Mouse (Mus musculus) hindbrain, embryonic 16.5 days (tissue): Measurements from ENCODE around the gene Tex19.2. TPM values are rescaled to one million over a fixed set of nuclear protein-coding genes. Genes with fewer than 3 reads are reported as not detected.
"Not testable (repeated sequence)": the region's sequence is repeated elsewhere in the genome, so short reads cannot be mapped to it uniquely, and the experiment has no call there.

ENCODE experiments used
- ATAC-seq: fragments of 200-750 bp; cut with Nextera tagmentation; 2 replicates; pipeline ENCODE4 v1.8.0; 2017; ENCODE audit warnings: moderate TSS enrichment, moderate library complexity
- H3K27ac ChIP-seq: fragments of 300-500 bp; sonication (generic); 2 replicates; pipeline ENCODE4 v1.5.1; 2014; ENCODE audit warnings: low read depth, mild to moderate bottlenecking, control low read depth, low read length, moderate library complexity
- H3K27me3 ChIP-seq: fragments of 300-500 bp; sonication (generic); replicated peaks from 2 replicates; pipeline ENCODE4 v1.6.1; 2014; ENCODE audit warnings: low read length; ENCODE audit not compliant: control insufficient read depth, insufficient read depth
- H3K36me3 ChIP-seq: fragments of 300-500 bp; sonication (generic); 2 replicates; pipeline ENCODE4 v1.6.1; 2014; ENCODE audit warnings: mild to moderate bottlenecking, low read length, moderate library complexity, mixed read lengths; ENCODE audit not compliant: control insufficient read depth, insufficient read depth
- H3K4me1 ChIP-seq: fragments of 300-500 bp; sonication (generic); 2 replicates; pipeline ENCODE4 v1.6.1; 2014; ENCODE audit warnings: low read depth, low read length; ENCODE audit not compliant: control insufficient read depth, insufficient read depth
- H3K4me2 ChIP-seq: fragments of 300-500 bp; sonication (generic); 2 replicates; pipeline ENCODE4 v1.6.1; 2014; ENCODE audit warnings: mild to moderate bottlenecking, low read length, control low read depth, moderate library complexity
- H3K4me3 ChIP-seq: fragments of 300-500 bp; sonication (generic); 2 replicates; pipeline ENCODE4 v1.5.1; 2014; ENCODE audit warnings: mild to moderate bottlenecking, low read length, control low read depth, moderate library complexity
- H3K9ac ChIP-seq: fragments of 300-500 bp; sonication (generic); 2 replicates; pipeline ENCODE4 v1.6.1; 2014; ENCODE audit warnings: low read depth, mild to moderate bottlenecking, control low read depth, low read length, moderate library complexity
- H3K9me3 ChIP-seq: fragments of 300-500 bp; sonication (generic); 2 replicates; pipeline ENCODE4 v1.6.1; 2014; ENCODE audit warnings: mild to moderate bottlenecking, low read length, moderate library complexity; ENCODE audit not compliant: control insufficient read depth
- WGBS: fragments of 180-500 bp; shearing (Covaris S2); extraction: QIAGEN DNeasy Blood & Tissue Kit; methylation state at CpG from one replicate; pipeline ENCODE4 v1.1.7; 2014; 5-methylcytosine and 5-hydroxymethylcytosine counted together
- polyA plus RNA-seq: library from polyadenylated mRNA; unstranded; fragments of >200 nt; fragmentation: Nextera tagmentation; extraction: Ambion mirVana; gene quantifications from 2 replicates; pipeline ENCODE4 v1.2.1, GENCODE M21; 2015

The Tex19.2 gene
- polyA plus RNA-seq, 1 experiment from 2014 or later: not detected

GRCm38 (mm10) chr11:121121151-121121550 is 2.7 kb upstream of the Tex19.2 start:
- no peaks in the 10 kb centered on the region for H3K36me3 ChIP-seq
- no peak for ATAC-seq
- H3K27me3 ChIP-seq: no peaks in the 10 kb centered on the region
- no peak overlapping the region for H3K27ac ChIP-seq
- no peak overlapping the region for H3K4me2 ChIP-seq
- no peak overlapping the region for H3K9ac ChIP-seq
- H3K4me3 ChIP-seq: no peak overlapping the region
- H3K4me1 ChIP-seq: no peaks in the 10 kb centered on the region
- 84% methylated on average over 3 of the region's 3 CpGs for WGBS
- no peaks in the 10 kb centered on the region for H3K9me3 ChIP-seq

GRCm38 (mm10) chr11:121118106-121118505 is 371 bp downstream of the Tex19.2 start:
- H3K4me2 ChIP-seq: no peak overlapping the region
- H3K36me3 ChIP-seq: no peaks in the 10 kb centered on the region
- 94% methylated on average over 18 of the region's 18 CpGs for WGBS
- no peak overlapping the region for H3K9ac ChIP-seq
- no peaks in the 10 kb centered on the region for H3K27me3 ChIP-seq
- no peaks in the 10 kb centered on the region for H3K4me1 ChIP-seq
- H3K9me3 ChIP-seq: no peaks in the 10 kb centered on the region
- no peak overlapping the region for H3K27ac ChIP-seq
- H3K4me3 ChIP-seq: no peak overlapping the region
- ATAC-seq: no peak

- no peak overlapping the region for H3K9ac ChIP-seq
- H3K36me3 ChIP-seq: no peaks in the 10 kb centered on the region
- no peaks in the 10 kb centered on the region for H3K9me3 ChIP-seq
- no peaks in the 10 kb centered on the region for H3K27me3 ChIP-seq
- 65% methylated on average over 5 of the region's 5 CpGs for WGBS
- no peak overlapping the region for H3K4me2 ChIP-seq
- H3K4me1 ChIP-seq: no peaks in the 10 kb centered on the region
- H3K4me3 ChIP-seq: no peak overlapping the region
- no peak for ATAC-seq
- no peak overlapping the region for H3K27ac ChIP-seq
Observed at GRCm38 (mm10) chr11:121112091-121112775, 6.2 kb downstream of the Tex19.2 start.

GRCm38 (mm10) chr11:121111601-121112000 is 6.9 kb downstream of the Tex19.2 start:
- no peaks in the 10 kb centered on the region for H3K4me1 ChIP-seq
- H3K4me2 ChIP-seq: no peak overlapping the region
- ATAC-seq: no peak
- H3K27me3 ChIP-seq: no peaks in the 10 kb centered on the region
- no peaks in the 10 kb centered on the region for H3K36me3 ChIP-seq
- no peaks in the 10 kb centered on the region for H3K9me3 ChIP-seq
- 80% methylated on average over 1 of the region's 1 CpGs for WGBS
- H3K9ac ChIP-seq: no peak overlapping the region
- H3K4me3 ChIP-seq: no peak overlapping the region
- no peak overlapping the region for H3K27ac ChIP-seq

- H3K4me1 ChIP-seq: no peaks in the 10 kb centered on the region
- no peak overlapping the region for H3K4me3 ChIP-seq
- 86% methylated on average over 3 of the region's 3 CpGs for WGBS
- H3K27ac ChIP-seq: no peak overlapping the region
- no peaks in the 10 kb centered on the region for H3K27me3 ChIP-seq
- no peak overlapping the region for H3K9ac ChIP-seq
- no peaks in the 10 kb centered on the region for H3K9me3 ChIP-seq
- H3K4me2 ChIP-seq: no peak overlapping the region
- H3K36me3 ChIP-seq: no peaks in the 10 kb centered on the region
- no peak for ATAC-seq
Observed at GRCm38 (mm10) chr11:121111051-121111450, 7.4 kb downstream of the Tex19.2 start.

GRCm38 (mm10) chr11:121109986-121110385 is 8.5 kb downstream of the Tex19.2 start:
- WGBS: 4% methylated on average over 2 of the region's 2 CpGs
- H3K36me3 ChIP-seq: no peaks in the 10 kb centered on the region
- H3K9me3 ChIP-seq: no peaks in the 10 kb centered on the region
- H3K4me2 ChIP-seq: no peak overlapping the region
- no peaks in the 10 kb centered on the region for H3K27me3 ChIP-seq
- H3K9ac ChIP-seq: no peak overlapping the region
- peak; percentile 81 for ATAC-seq
- H3K4me1 ChIP-seq: no peaks in the 10 kb centered on the region
- H3K27ac ChIP-seq: no peak overlapping the region
- no peak overlapping the region for H3K4me3 ChIP-seq

- Histone ChIP-seq H3K36me3 (no peaks in the 10 kb centered on the region), H3K4me3 (no peak overlapping the region), H3K27ac (no peak overlapping the region), H3K9me3 (no peaks in the 10 kb centered on the region), H3K4me1 (no peaks in the 10 kb centered on the region), H3K27me3 (no peaks in the 10 kb centered on the region), H3K9ac (no peak overlapping the region), H3K4me2 (no peak overlapping the region)
- no peak for ATAC-seq
- 75% methylated on average over 9 of the region's 9 CpGs for WGBS
Observed at GRCm38 (mm10) chr11:121108061-121108460, 10.4 kb downstream of the Tex19.2 start.

GRCm38 (mm10) chr11:121107242-121107641 is 11.2 kb downstream of the Tex19.2 start:
- H3K27ac ChIP-seq, H3K9ac ChIP-seq, ATAC-seq, H3K4me2 ChIP-seq, H3K36me3 ChIP-seq, H3K4me3 ChIP-seq, H3K27me3 ChIP-seq, H3K9me3 ChIP-seq, H3K4me1 ChIP-seq: not testable (repeated sequence)
- 72% methylated on average over 1 of the region's 1 CpGs for WGBS

GRCm38 (mm10) chr11:121101124-121101805 is 17.2 kb downstream of the Tex19.2 start:
- no peak for ATAC-seq
- no peak overlapping the region for H3K4me2 ChIP-seq
- no peak overlapping the region for H3K27ac ChIP-seq
- H3K9me3 ChIP-seq: no peaks in the 10 kb centered on the region
- H3K4me3 ChIP-seq: no peak overlapping the region
- H3K9ac ChIP-seq: no peak overlapping the region
- no peaks in the 10 kb centered on the region for H3K4me1 ChIP-seq
- 85% methylated on average over 4 of the region's 4 CpGs for WGBS
- H3K27me3 ChIP-seq: no peaks in the 10 kb centered on the region
- no peaks in the 10 kb centered on the region for H3K36me3 ChIP-seq
